Mouse (Mus musculus) CH12.LX (cell line): ENCODE data around the gene Tpra1. TPM values are rescaled to one million over a fixed set of nuclear protein-coding genes. Genes with fewer than 3 reads are reported as not detected.

Experiments used
- DNase-seq: peaks from one replicate; pipeline ENCODE4 v3.0.0-alpha.2; 2013; ENCODE audit errors: extremely low read depth
- H3K27ac ChIP-seq: 2 replicates; pipeline ENCODE4 v1.5.1; 2012; ENCODE audit warnings: low read depth, mild to moderate bottlenecking, control low read depth, moderate library complexity; ENCODE audit not compliant: insufficient read depth
- H3K27me3 ChIP-seq: replicated peaks from 2 replicates; pipeline ENCODE3; 2012; ENCODE audit warnings: inconsistent platforms
- H3K36me3 ChIP-seq, 2 experiments: replicated peaks in 1 of 2; 2 replicates each; pipeline versions ENCODE3 to v1.6.1; 2012; ENCODE audit warnings: inconsistent platforms in 1 of 2, low read length in 1 of 2, mild to moderate bottlenecking in 1 of 2, mixed read lengths in 1 of 2, moderate library complexity in 1 of 2; ENCODE audit not compliant: control insufficient read depth in 1 of 2, insufficient read depth in 1 of 2
- H3K4me1 ChIP-seq, 2 experiments: 2 replicates each; pipeline ENCODE4 v1.6.1; 2012; ENCODE audit warnings: inconsistent platforms in 1 of 2, moderate library complexity in 1 of 2; ENCODE audit not compliant: insufficient read depth in 2 of 2, control insufficient read depth in 1 of 2
- H3K4me2 ChIP-seq: 2 replicates; pipeline ENCODE4 v1.6.1; 2012; ENCODE audit warnings: low read depth, mild to moderate bottlenecking, control low read depth; ENCODE audit not compliant: poor library complexity, insufficient read depth, severe bottlenecking
- H3K4me3 ChIP-seq, 3 experiments: fragments of 150-350 bp in 1 of 3; sonication (generic) in 1 of 3; replicated peaks in 1 of 3; 2 replicates each; pipeline versions ENCODE3 to v1.5.1; 2011 to 2012; ENCODE audit warnings: low read depth in 2 of 3, low read length in 2 of 3, mild to moderate bottlenecking in 2 of 3, moderate library complexity in 2 of 3, control low read depth in 1 of 3, improper control_type of control experiment in 1 of 3, inconsistent platforms in 1 of 3, mixed read lengths in 1 of 3; ENCODE audit not compliant: poor library complexity in 1 of 3
- H3K79me2 ChIP-seq: replicated peaks from 2 replicates; pipeline ENCODE4 v1.6.1; 2012; ENCODE audit warnings: mild to moderate bottlenecking, moderate library complexity; ENCODE audit not compliant: control insufficient read depth, poor library complexity, insufficient read depth, severe bottlenecking; ENCODE audit errors: extremely low read depth
- H3K9ac ChIP-seq: 2 replicates; pipeline ENCODE4 v1.6.1; 2012; ENCODE audit warnings: low read depth, mild to moderate bottlenecking, control low read depth, moderate library complexity; ENCODE audit not compliant: insufficient read depth
- H3K9me3 ChIP-seq: replicated peaks from 2 replicates; pipeline ENCODE3; 2012; ENCODE audit warnings: low read length, inconsistent platforms, mixed read lengths
- BHLHE40 ChIP-seq: IDR thresholded peaks from 2 replicates; pipeline ENCODE4 v1.6.1; 2011; ENCODE audit warnings: mild to moderate bottlenecking, low read depth, low read length, improper control_type of control experiment
- CTCF ChIP-seq, 2 experiments: IDR thresholded peaks in 1 of 2; conservative IDR thresholded peaks in 1 of 2; 2 replicates each; pipeline ENCODE4 v1.5.1; 2011 to 2012; ENCODE audit warnings: low read depth in 2 of 2, low read length in 2 of 2, improper control_type of control experiment in 1 of 2, inconsistent platforms in 1 of 2, mild to moderate bottlenecking in 1 of 2, moderate library complexity in 1 of 2
- EP300 ChIP-seq: IDR thresholded peaks from 2 replicates; pipeline ENCODE4 v1.6.1; 2011; ENCODE audit warnings: low read length, improper control_type of control experiment
- ETS1 ChIP-seq: conservative IDR thresholded peaks from 2 replicates; pipeline ENCODE4 v1.6.1; 2012; ENCODE audit warnings: low read depth, mild to moderate bottlenecking, inconsistent platforms, low read length, improper control_type of control experiment, moderate library complexity
- IRF4 ChIP-seq: IDR thresholded peaks from 2 replicates; pipeline ENCODE4 v1.6.1; 2014; ENCODE audit warnings: low read depth, mild to moderate bottlenecking, inconsistent platforms, low read length, improper control_type of control experiment
- JUN ChIP-seq: IDR thresholded peaks from 2 replicates; pipeline ENCODE4 v1.6.1; 2011; ENCODE audit warnings: low read depth, mild to moderate bottlenecking, low read length, improper control_type of control experiment, moderate library complexity; ENCODE audit not compliant: insufficient read depth
- KAT2A ChIP-seq: IDR thresholded peaks from 2 replicates; pipeline ENCODE4 v1.6.1; 2012; ENCODE audit warnings: low read length, improper control_type of control experiment, inconsistent platforms; ENCODE audit not compliant: insufficient replicate concordance
- MEF2A ChIP-seq: IDR thresholded peaks from 2 replicates; pipeline ENCODE4 v1.6.1; 2014; ENCODE audit warnings: low read depth, mild to moderate bottlenecking, inconsistent platforms, low read length, improper control_type of control experiment, borderline replicate concordance
- MXI1 ChIP-seq: IDR thresholded peaks from 2 replicates; pipeline ENCODE4 v1.6.1; 2011; ENCODE audit warnings: mild to moderate bottlenecking, low read depth, low read length, improper control_type of control experiment
- MYC ChIP-seq: IDR thresholded peaks from 2 replicates; pipeline ENCODE4 v1.6.1; 2011; ENCODE audit warnings: low read depth, mild to moderate bottlenecking, improper control_type of control experiment, low read length
- PAX5 ChIP-seq: IDR thresholded peaks from 2 replicates; pipeline ENCODE4 v1.6.1; 2012; ENCODE audit warnings: low read length, inconsistent platforms, mixed read lengths
- POLR2AphosphoS2 ChIP-seq: IDR thresholded peaks from 2 replicates; pipeline ENCODE4 v1.6.1; 2011; ENCODE audit warnings: low read depth, low read length, improper control_type of control experiment
- RAD21 ChIP-seq: IDR thresholded peaks from 2 replicates; pipeline ENCODE4 v1.6.1; 2011; ENCODE audit warnings: low read depth, mild to moderate bottlenecking, low read length, improper control_type of control experiment, moderate library complexity
- SMC3 ChIP-seq: IDR thresholded peaks from 2 replicates; pipeline ENCODE4 v1.6.1; 2011; ENCODE audit warnings: low read depth, low read length, improper control_type of control experiment
- TBP ChIP-seq: conservative IDR thresholded peaks from 2 replicates; pipeline ENCODE4 v1.6.1; 2011; ENCODE audit warnings: low read depth, low read length, improper control_type of control experiment
- TCF12 ChIP-seq: IDR thresholded peaks from 2 replicates; pipeline ENCODE4 v1.6.1; 2014; ENCODE audit warnings: low read depth, mild to moderate bottlenecking, inconsistent platforms, low read length, improper control_type of control experiment
- UBTF ChIP-seq: IDR thresholded peaks from 2 replicates; pipeline ENCODE4 v1.6.1; 2012; ENCODE audit warnings: low read depth, mild to moderate bottlenecking, inconsistent platforms, low read length, improper control_type of control experiment, moderate library complexity
- USF1 ChIP-seq: IDR thresholded peaks from 2 replicates; pipeline ENCODE4 v1.6.1; 2014; ENCODE audit warnings: low read depth, mild to moderate bottlenecking, inconsistent platforms, low read length, improper control_type of control experiment
- ZKSCAN1 ChIP-seq: IDR thresholded peaks from 2 replicates; pipeline ENCODE4 v1.6.1; 2012; ENCODE audit warnings: low read depth, inconsistent platforms, low read length, improper control_type of control experiment, borderline replicate concordance
- ZMIZ1 ChIP-seq: IDR thresholded peaks from 2 replicates; pipeline ENCODE4 v1.6.1; 2012; ENCODE audit warnings: low read depth, mild to moderate bottlenecking, inconsistent platforms, low read length, improper control_type of control experiment
- ZNF384 ChIP-seq: IDR thresholded peaks from 2 replicates; pipeline ENCODE4 v1.6.1; 2012; ENCODE audit warnings: low read depth, low read length, improper control_type of control experiment, inconsistent platforms
- dilution Hi-C: fragments of 300-500 bp; cut with MboI; formaldehyde crosslinking; loops from 2 replicates; pipeline ENCODE4 v1.14.3; 2020; ENCODE audit warnings: low sequenced_read_pairs; ENCODE audit not compliant: extremely low pct_unique_long_range_greater_than_20kb, extremely low pct_ligation_motif_present
- in situ Hi-C: fragments of 300-500 bp; cut with MboI; formaldehyde crosslinking; loops from 3 replicates; pipeline ENCODE4 v1.14.3; 2019; ENCODE audit warnings: low sequenced_read_pairs, low pct_ligation_motif_present, low pct_unique_long_range_greater_than_20kb, mixed read lengths
- polyA plus RNA-seq: library from polyadenylated mRNA; unstranded; fragments of >175 nt; gene quantifications from 2 replicates; pipeline ENCODE4 v1.2.1, GENCODE M21; 2012; ENCODE audit warnings: low read depth; ENCODE audit not compliant: insufficient read length
- total RNA-seq, 2 experiments: library from RNA; depleted of rRNA; stranded (reverse); fragments of 300-350 nt in 1 of 2; fragments of >200 nt in 1 of 2; gene quantifications; 2 replicates each; pipeline ENCODE4 v1.2.3; 2012 to 2014

Gene Tpra1
- total and polyA plus RNA-seq, 3 experiments = 9.3 to 16.0 (median 15.6) TPM

DNA sequence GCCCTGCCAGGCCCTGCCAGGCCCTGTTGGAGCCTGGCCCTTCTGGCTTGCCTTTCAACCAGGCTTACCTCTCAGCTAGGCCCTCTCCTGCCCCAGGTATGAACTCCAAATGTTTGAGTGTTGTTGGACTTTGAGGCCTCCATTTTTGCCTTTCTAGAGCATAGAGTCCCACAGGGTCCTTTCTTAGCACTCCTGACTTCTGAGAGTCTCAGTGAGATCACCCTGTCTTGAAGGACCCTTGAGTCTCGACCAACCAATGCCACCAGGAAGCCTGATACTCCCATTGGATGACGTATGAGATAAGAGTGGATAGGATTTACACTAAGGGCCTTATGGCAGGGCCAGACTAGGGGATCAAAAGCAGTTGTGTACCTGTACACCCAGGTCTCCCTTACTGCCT, 29.4 kb downstream of the Tpra1 start:
- H3K36me3 ChIP-seq = no peaks in the 10 kb centered on the region
- no peak overlapping the region for H3K27ac ChIP-seq
- no peaks in the 10 kb centered on the region for H3K27me3 ChIP-seq
- DNase-seq = no peak
- H3K79me2 ChIP-seq = no peaks in the 10 kb centered on the region
- no peaks in the 10 kb centered on the region for H3K9me3 ChIP-seq
- in situ Hi-C loops = loop anchor here (5.0 to 10.0 kb wide), 5 partner anchors 36 to 703 kb away; no protein-coding TSS in a partner anchor
- no peak for TF ChIP-seq KAT2A
- no peak for TF ChIP-seq MYC
- no peak for TF ChIP-seq ZNF384
- TF ChIP-seq EP300 = no peak
- no peak for TF ChIP-seq ZKSCAN1
- TF ChIP-seq MEF2A = no peak
- TF ChIP-seq MXI1 = no peak
- TF ChIP-seq CTCF (conservative IDR thresholded peaks at IDR 0.05 in 1 of 2, IDR thresholded peaks at IDR 0.05 in 1 of 2; ENCODE audit: low read depth in 2 of 2, low read length in 2 of 2) = no peak
- TF ChIP-seq JUN = no peak
- TF ChIP-seq ZMIZ1 = no peak
- no peak for TF ChIP-seq TBP
- TF ChIP-seq IRF4 = no peak
- TF ChIP-seq, all 38 proteins: peak for 0
- no peak overlapping the region for H3K4me2 ChIP-seq
- H3K9ac ChIP-seq = no peak overlapping the region
- dilution Hi-C loops = no loop called here
- H3K4me3 ChIP-seq = no peak overlapping the region
- peaks cover 21 to 65% of the 10 kb centered on the region in 2 experiments for H3K4me1 ChIP-seq

DNA sequence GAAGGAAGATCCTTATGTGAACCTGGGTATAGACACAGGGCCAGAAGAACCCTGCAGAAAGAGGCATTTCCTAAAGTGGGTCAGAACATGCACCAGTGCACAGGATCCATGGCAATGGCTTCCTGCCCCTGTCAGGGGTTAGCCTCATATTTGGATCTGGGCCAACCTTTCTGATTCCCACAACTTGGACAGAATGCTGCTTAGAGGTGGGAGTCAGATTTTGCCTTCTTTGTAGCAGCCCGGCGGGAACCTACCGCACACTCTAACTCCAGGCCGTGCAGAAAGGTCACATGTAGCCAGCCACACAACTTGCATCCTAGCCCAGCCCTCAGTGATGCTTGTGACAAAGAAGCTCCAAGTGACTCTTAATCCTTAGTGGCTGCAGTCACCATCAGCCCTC, 32.1 kb downstream of the Tpra1 start:
- dilution Hi-C loops = no loop called here

More for the DNA sequence above, 32.1 kb downstream of the Tpra1 start:
- Histone ChIP-seq H3K4me1 (peaks cover 44 to 77% of the 10 kb centered on the region in 2 experiments), H3K4me2 (no peak overlapping the region), H3K36me3 (no peaks in the 10 kb centered on the region), H3K27me3 (no peaks in the 10 kb centered on the region), H3K27ac (no peak overlapping the region), H3K9ac (no peak overlapping the region), H3K9me3 (no peaks in the 10 kb centered on the region), H3K4me3 (no peak overlapping the region), H3K79me2 (no peaks in the 10 kb centered on the region)
- no peak for DNase-seq
- no peak for TF ChIP-seq JUN
- TF ChIP-seq TCF12 = no peak
- no peak for TF ChIP-seq SMC3
- TF ChIP-seq MYC = no peak
- TF ChIP-seq MEF2A = no peak
- no peak for TF ChIP-seq CTCF (conservative IDR thresholded peaks at IDR 0.05 in 1 of 2, IDR thresholded peaks at IDR 0.05 in 1 of 2; ENCODE audit: low read depth in 2 of 2, low read length in 2 of 2)
- TF ChIP-seq POLR2AphosphoS2 = no peak
- no peak for TF ChIP-seq RAD21
- TF ChIP-seq ZMIZ1 = no peak
- TF ChIP-seq BHLHE40 = no peak
- TF ChIP-seq UBTF = no peak
- TF ChIP-seq USF1 = no peak
- TF ChIP-seq KAT2A = no peak
- no peak for TF ChIP-seq PAX5
- TF ChIP-seq ZKSCAN1 = no peak
- no peak for TF ChIP-seq ETS1
- TF ChIP-seq EP300 = no peak
- in situ Hi-C loops = loop anchor here (5.0 to 10.0 kb wide), 5 partner anchors 33 to 701 kb away; no protein-coding TSS in a partner anchor
